ENCODE assay signal across 21 mouse cellular contexts in genomic region chr13:118035598-118035997, GRCm38 (mm10).
DNase-seq lines count a peak whose midpoint lies in the region; ATAC-seq and TF ChIP-seq lines count a peak whose summit lies in the region.
"Had no signal": no experiment of that assay in that cellular context is flagged by ENCODE, and none has a peak within 500 bp of the region (broad histone marks: within the 10 kb centered on the region; RNA-seq: fewer than 3 reads in every experiment).

No protein-coding gene starts in this region.

- no peak overlapping the region for H3K27ac ChIP-seq in heart, embryonic 12.5 days (ENCODE audit: poor library complexity, severe bottlenecking)
- H3K27ac ChIP-seq in lung, embryonic 15.5 days: no peak overlapping the region
- 0 out of 2 replicates have a peak overlapping the region, but pooled peaks have one; percentile 25 for H3K27ac ChIP-seq in ES-Bruce4 (ENCODE audit: insufficient read depth, low read length)
- H3K27ac ChIP-seq in liver, embryonic 11.5 days (ENCODE audit: low read depth, low read length): no peak overlapping the region
- H3K27ac ChIP-seq: embryonic facial prominence, embryonic 13.5 days; forebrain, embryonic 12.5 days; hindbrain, embryonic 10.5 days; hindbrain, embryonic 15.5 days had no signal

- no peaks in the 10 kb centered on the region for H3K36me3 ChIP-seq in heart, embryonic 12.5 days
- H3K36me3 ChIP-seq in lung, embryonic 15.5 days: no peaks in the 10 kb centered on the region
- H3K36me3 ChIP-seq in ES-Bruce4 (ENCODE audit: control insufficient read depth, insufficient read depth, low read length, poor library complexity, severe bottlenecking): no peaks in the 10 kb centered on the region
- H3K36me3 ChIP-seq in liver, embryonic 11.5 days (ENCODE audit: control insufficient read depth, insufficient read depth, low read length): no peaks in the 10 kb centered on the region
- H3K36me3 ChIP-seq: embryonic facial prominence, embryonic 13.5 days; forebrain, embryonic 12.5 days; hindbrain, embryonic 10.5 days; hindbrain, embryonic 15.5 days had no signal

- H3K4me3 ChIP-seq in heart, embryonic 12.5 days: no peak overlapping the region
- no peak overlapping the region for H3K4me3 ChIP-seq in lung, embryonic 15.5 days
- H3K4me3 ChIP-seq in ES-Bruce4 (ENCODE audit: low read depth, low read length): no peak overlapping the region
- H3K4me3 ChIP-seq in liver, embryonic 11.5 days (ENCODE audit: low read depth, low read length): no peak overlapping the region
- H3K4me3 ChIP-seq: embryonic facial prominence, embryonic 13.5 days; forebrain, embryonic 12.5 days; hindbrain, embryonic 10.5 days; hindbrain, embryonic 15.5 days had no signal

- WGBS in heart, embryonic 12.5 days: 81% methylated on average over 5 of the region's 5 CpGs
- 64% methylated on average over 5 of the region's 5 CpGs for WGBS in lung, embryonic 15.5 days
- WGBS in liver, embryonic 11.5 days: 79% methylated on average over 5 of the region's 5 CpGs

- H3K9ac ChIP-seq in heart, embryonic 12.5 days: no peak overlapping the region
- no peak overlapping the region for H3K9ac ChIP-seq in lung, embryonic 15.5 days
- H3K9ac ChIP-seq in ES-Bruce4 (ENCODE audit: low read depth, poor library complexity, severe bottlenecking): no peak overlapping the region
- no peak overlapping the region for H3K9ac ChIP-seq in liver, embryonic 11.5 days (ENCODE audit: low read depth, low read length)
- H3K9ac ChIP-seq: embryonic facial prominence, embryonic 13.5 days; forebrain, embryonic 12.5 days; hindbrain, embryonic 15.5 days had no signal

- no peaks in the 10 kb centered on the region for H3K9me3 ChIP-seq in heart, embryonic 12.5 days (replicated peaks)
- H3K9me3 ChIP-seq in lung, embryonic 15.5 days: no peaks in the 10 kb centered on the region
- H3K9me3 ChIP-seq in ES-Bruce4 (replicated peaks; ENCODE audit: control insufficient read depth, insufficient read depth, low read length, poor library complexity, severe bottlenecking): peaks cover 2% of the 10 kb centered on the region; the same call in 1 of the 2 replicates
- no peaks in the 10 kb centered on the region for H3K9me3 ChIP-seq in liver, embryonic 11.5 days (ENCODE audit: control insufficient read depth, low read length)
- H3K9me3 ChIP-seq: embryonic facial prominence, embryonic 13.5 days; forebrain, embryonic 12.5 days; hindbrain, embryonic 10.5 days; hindbrain, embryonic 15.5 days had no signal

- peak; percentile 45 for DNase-seq in heart, adult 11 months
- no peak for DNase-seq in lung, postnatal 14 days
- peak; percentile 96 for DNase-seq in R1 (ENCODE audit: low read depth, low spot score)
- no peak for DNase-seq in liver, embryonic 11.5 days (ENCODE audit: low spot score)
- DNase-seq: adrenal gland, postnatal 14 days; B cell, adult 2 months; cerebellum, adult 11-12 months; cerebellum, adult 9-10 months; cerebellum, postnatal 25 days; gastrocnemius, postnatal 25 days had no signal

- no peak for TF ChIP-seq CTCF in ES-Bruce4 (IDR thresholded peaks at IDR 0.05; ENCODE audit: low read depth, low read length)

- no peaks in the 10 kb centered on the region for H3K4me1 ChIP-seq in heart, embryonic 12.5 days (replicated peaks)
- 0 out of 2 replicates have a peak, but pooled peaks cover 3% of the 10 kb centered on the region for H3K4me1 ChIP-seq in lung, embryonic 15.5 days
- H3K4me1 ChIP-seq in ES-Bruce4 (ENCODE audit: control insufficient read depth, insufficient read depth, low read length): no peaks in the 10 kb centered on the region
- no peaks in the 10 kb centered on the region for H3K4me1 ChIP-seq in liver, embryonic 11.5 days (replicated peaks; ENCODE audit: control insufficient read depth, insufficient read depth, low read length)
- H3K4me1 ChIP-seq: embryonic facial prominence, embryonic 13.5 days; forebrain, embryonic 12.5 days; hindbrain, embryonic 10.5 days; hindbrain, embryonic 15.5 days had no signal

- TF ChIP-seq EP300 in ES-Bruce4 (IDR thresholded peaks at IDR 0.05; ENCODE audit: insufficient read depth, low read depth, low read length): no peak

- no peak overlapping the region for H3K4me2 ChIP-seq in heart, embryonic 12.5 days
- H3K4me2 ChIP-seq in lung, embryonic 15.5 days: no peak overlapping the region
- H3K4me2 ChIP-seq in liver, embryonic 11.5 days: no peak overlapping the region
- H3K4me2 ChIP-seq: embryonic facial prominence, embryonic 13.5 days; forebrain, embryonic 12.5 days; hindbrain, embryonic 15.5 days had no signal

- no peaks in the 10 kb centered on the region for H3K27me3 ChIP-seq in heart, embryonic 12.5 days (replicated peaks)
- no peaks in the 10 kb centered on the region for H3K27me3 ChIP-seq in lung, embryonic 15.5 days
- H3K27me3 ChIP-seq in ES-Bruce4 (ENCODE audit: control insufficient read depth, insufficient read depth, low read length, poor library complexity, severe bottlenecking): peaks cover 1% of the 10 kb centered on the region; the same call in 1 of the 2 replicates
- H3K27me3 ChIP-seq in liver, embryonic 11.5 days (replicated peaks; ENCODE audit: control insufficient read depth, insufficient read depth, low read length): no peaks in the 10 kb centered on the region
- H3K27me3 ChIP-seq: embryonic facial prominence, embryonic 13.5 days; forebrain, embryonic 12.5 days; hindbrain, embryonic 15.5 days had no signal

- no peak for TF ChIP-seq POLR2A in ES-Bruce4 (IDR thresholded peaks at IDR 0.05; ENCODE audit: insufficient read depth, low read length)

- no peak for ATAC-seq in heart, embryonic 12.5 days (ENCODE audit: insufficient number of reproducible peaks, low FRiP score)
- peak; percentile 80 for ATAC-seq in lung, embryonic 15.5 days (ENCODE audit: borderline replicate concordance, extremely low read depth, low FRiP score, low TSS enrichment)
- ATAC-seq in liver, embryonic 11.5 days (replicated peaks; ENCODE audit: low FRiP score): no peak
- ATAC-seq: activated CD4-positive, CD25-positive, alpha-beta regulatory T cell, adult 4 months; CD4-positive, CD25-positive, alpha-beta regulatory T cell, adult 4 months; forebrain, embryonic 16.5 days; inflammation-experienced regulatory T-cells, adult 6 months had no signal

Comparison
In these comparisons a context has a peak if more than half of its experiments do, and no peak if none do; other contexts are left out.
1. DNase-seq: peak in heart, adult 11 months (single experiment) and R1 (single experiment); none in lung, postnatal 14 days (single experiment) and liver, embryonic 11.5 days (single experiment).